32 mouse cellular contexts compared by ENCODE assay signal in the genomic region with DNA sequence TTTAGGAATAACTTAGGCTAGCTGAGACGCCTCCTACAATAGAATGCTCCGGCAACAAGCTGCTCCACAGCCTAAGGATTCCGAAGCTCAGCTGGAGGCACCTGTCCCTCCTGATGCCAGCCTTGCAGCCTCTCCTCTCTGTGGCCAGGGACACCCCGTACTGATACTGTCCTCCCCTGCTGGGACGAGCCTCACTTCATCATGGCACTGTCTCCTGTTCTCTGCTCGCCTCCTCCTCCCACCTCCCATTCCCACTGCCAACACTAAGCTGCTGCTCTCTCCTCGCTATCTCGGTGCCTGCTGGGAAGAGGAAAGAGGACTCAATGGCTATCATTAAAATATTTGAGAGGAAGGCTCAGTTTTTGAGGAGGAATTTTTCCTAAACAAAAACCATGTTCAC. TPM values are rescaled to one million over a fixed set of nuclear protein-coding genes. Genes with fewer than 3 reads are reported as not detected.
DNase-seq lines count a peak whose midpoint lies in the region; ATAC-seq and TF ChIP-seq lines count a peak whose summit lies in the region.
"Had no signal": no experiment of that assay in that cellular context is flagged by ENCODE, and none has a peak within 500 bp of the region (broad histone marks: within the 10 kb centered on the region; RNA-seq: fewer than 3 reads in every experiment).

No protein-coding gene starts in this region.

- intact Hi-C loops in heart, adult 2 months (cut with DNase I) = no loop called here
- intact Hi-C loops in heart, postnatal 14 days (cut with DNase I) = no loop called here
- intact Hi-C loops in heart, postnatal 36 days (cut with DNase I) = loop anchor here (2.0 kb wide), 1 partner anchor 31 kb away; the partner anchor contains the start of gene Strn
- intact Hi-C loops in left cerebral cortex, postnatal 14 days (cut with DNase I) = no loop called here

- no peaks in the 10 kb centered on the region for H3K79me2 ChIP-seq in heart, adult 2 months (replicated peaks; ENCODE audit: control insufficient read depth, insufficient read depth, low read length)

- no peak overlapping the region for H3K4me3 ChIP-seq in heart, adult 2 months
- H3K4me3 ChIP-seq in heart, embryonic 15.5 days = no peak overlapping the region
- no peak overlapping the region for H3K4me3 ChIP-seq in heart, postnatal 0 days (ENCODE audit: low read depth, low read length)
- H3K4me3 ChIP-seq: embryonic facial prominence, embryonic 12.5 days; gastrocnemius, adult 2 months; hindbrain, embryonic 13.5 days; limb, embryonic 10.5 days; limb, embryonic 15.5 days; liver, embryonic 13.5 days; midbrain, embryonic 13.5 days; stomach, embryonic 15.5 days had no signal

- WGBS in heart, adult 2 months = 53% methylated on average over 8 of the region's 8 CpGs
- WGBS in heart, embryonic 15.5 days = 53% methylated on average over 8 of the region's 8 CpGs
- 51% methylated on average over 8 of the region's 8 CpGs for WGBS in heart, postnatal 0 days

- TF ChIP-seq POLR2A in heart, adult 2 months (IDR thresholded peaks at IDR 0.05; ENCODE audit: insufficient read depth, low read depth, low read length) = peak; percentile 31; the same call in 1 of the 2 replicates

- peaks cover 3% of the 10 kb centered on the region for H3K4me1 ChIP-seq in heart, adult 2 months (ENCODE audit: control insufficient read depth, insufficient read depth, low read length)
- H3K4me1 ChIP-seq in heart, embryonic 15.5 days (replicated peaks) = peaks cover 47% of the 10 kb centered on the region
- H3K4me1 ChIP-seq in heart, postnatal 0 days (ENCODE audit: control insufficient read depth, insufficient read depth) = peaks cover 30% of the 10 kb centered on the region
- H3K4me1 ChIP-seq: embryonic facial prominence, embryonic 12.5 days; hindbrain, embryonic 13.5 days; limb, embryonic 10.5 days; limb, embryonic 15.5 days; liver, embryonic 13.5 days; midbrain, embryonic 13.5 days; stomach, embryonic 15.5 days had no signal

- no peak for TF ChIP-seq EP300 in heart, adult 2 months (IDR thresholded peaks at IDR 0.05; ENCODE audit: insufficient read depth, low read depth, low read length)
- no peak for TF ChIP-seq EP300 in heart, postnatal 0 days (IDR thresholded peaks at IDR 0.05; ENCODE audit: low read depth)

- no peaks in the 10 kb centered on the region for H3K27me3 ChIP-seq in heart, adult 2 months (ENCODE audit: control insufficient read depth, insufficient read depth, low read length)
- H3K27me3 ChIP-seq in heart, embryonic 15.5 days = no peaks in the 10 kb centered on the region
- H3K27me3 ChIP-seq in heart, postnatal 0 days (ENCODE audit: control insufficient read depth, insufficient read depth, low read length) = no peaks in the 10 kb centered on the region
- H3K27me3 ChIP-seq: embryonic facial prominence, embryonic 12.5 days; hindbrain, embryonic 13.5 days; limb, embryonic 15.5 days; liver, embryonic 13.5 days; midbrain, embryonic 13.5 days; Patski; stomach, embryonic 15.5 days had no signal

- peak overlapping the region; percentile 43 for H3K4me2 ChIP-seq in heart, embryonic 15.5 days
- H3K4me2 ChIP-seq in heart, postnatal 0 days (ENCODE audit: low read depth, low read length) = peak overlapping the region; percentile 12; the same call in 1 of the 2 replicates
- H3K4me2 ChIP-seq: embryonic facial prominence, embryonic 12.5 days; hindbrain, embryonic 13.5 days; limb, embryonic 15.5 days; liver, embryonic 13.5 days; midbrain, embryonic 13.5 days; stomach, embryonic 15.5 days had no signal

- no peak for ATAC-seq in heart, embryonic 15.5 days (replicated peaks; ENCODE audit: insufficient number of reproducible peaks, insufficient read depth, low FRiP score, low read depth)
- ATAC-seq in heart, postnatal 0 days (ENCODE audit: insufficient read depth, low read depth) = no peak
- ATAC-seq in megakaryocyte, adult 5-6 weeks (ENCODE audit: poor library complexity, severe bottlenecking) = no peak
- ATAC-seq: forebrain, embryonic 14.5 days; intestine, embryonic 16.5 days; lung, postnatal 0 days; midbrain, embryonic 13.5 days; Patski had no signal

- H3K9me3 ChIP-seq in heart, embryonic 15.5 days (replicated peaks) = no peaks in the 10 kb centered on the region
- H3K9me3 ChIP-seq in heart, postnatal 0 days (replicated peaks; ENCODE audit: control insufficient read depth, low read length) = no peaks in the 10 kb centered on the region
- H3K9me3 ChIP-seq: embryonic facial prominence, embryonic 12.5 days; hindbrain, embryonic 13.5 days; limb, embryonic 10.5 days; limb, embryonic 15.5 days; liver, embryonic 13.5 days; midbrain, embryonic 13.5 days; stomach, embryonic 15.5 days had no signal

- TF ChIP-seq CTCF in heart, adult 2 months (IDR thresholded peaks at IDR 0.05) = no peak
- no peak for TF ChIP-seq CTCF in heart, postnatal 0 days (IDR thresholded peaks at IDR 0.05; ENCODE audit: low read depth)

- H3K36me3 ChIP-seq in heart, adult 2 months (ENCODE audit: control insufficient read depth, insufficient read depth, low read length) = peaks cover 13% of the 10 kb centered on the region
- peaks cover 21% of the 10 kb centered on the region for H3K36me3 ChIP-seq in heart, embryonic 15.5 days
- H3K36me3 ChIP-seq in heart, postnatal 0 days (replicated peaks; ENCODE audit: control insufficient read depth, insufficient read depth, low read length) = peaks cover 19% of the 10 kb centered on the region

- peak overlapping the region; percentile 71 for H3K27ac ChIP-seq in heart, adult 2 months
- peak overlapping the region; percentile 77 for H3K27ac ChIP-seq in heart, embryonic 15.5 days
- peak overlapping the region; percentile 56 for H3K27ac ChIP-seq in heart, postnatal 0 days (ENCODE audit: low read depth)
- H3K27ac ChIP-seq: embryonic facial prominence, embryonic 12.5 days; gastrocnemius, adult 2 months; hindbrain, embryonic 13.5 days; limb, embryonic 10.5 days; limb, embryonic 15.5 days; liver, embryonic 13.5 days; midbrain, embryonic 13.5 days; stomach, embryonic 15.5 days had no signal

- 0 out of 2 replicates have a peak overlapping the region, but pooled peaks have one; percentile 2 for H3K9ac ChIP-seq in heart, adult 2 months (ENCODE audit: low read depth, low read length)
- H3K9ac ChIP-seq in heart, embryonic 15.5 days = no peak overlapping the region
- H3K9ac ChIP-seq in heart, postnatal 0 days (replicated peaks; ENCODE audit: low read depth, low read length) = 0 out of 2 replicates have a peak overlapping the region, but pooled peaks have one; percentile 29
- H3K9ac ChIP-seq: embryonic facial prominence, embryonic 12.5 days; hindbrain, embryonic 13.5 days; limb, embryonic 15.5 days; liver, embryonic 13.5 days; midbrain, embryonic 13.5 days; stomach, embryonic 15.5 days had no signal

- no peak for DNase-seq in heart, adult 2 months
- DNase-seq in heart, postnatal 14 days = no peak
- no peak for DNase-seq in heart, postnatal 36 days
- peak; percentile 32 to 42 for DNase-seq in left cerebral cortex, adult 18-20 months (ENCODE audit: low spot score in 2 of 2)
- DNase-seq in left cerebral cortex, postnatal 14 days (ENCODE audit: low spot score in 2 of 2) = no peak
- no peak for DNase-seq in heart, postnatal 0 days (ENCODE audit: low spot score)
- DNase-seq: adrenal gland, postnatal 14 days; cerebellum, adult 11-12 months; cerebellum, adult 9-11 months; embryo, embryonic 11 days; gastrocnemius, adult 2 months; gastrocnemius, postnatal 36 days; kidney, adult 8-10 months; kidney, postnatal 10 days; liver, embryonic 13.5 days; lung, adult 18-20 months; lung, postnatal 4 days; right cerebral cortex, postnatal 25 days; thymus, adult 18-20 months; thymus, postnatal 25 days had no signal

RNA-seq across cellular contexts. Expression of gene Strn, which starts 30.6 kb away (rescaled TPM):
- total RNA-seq in heart, adult 2 months (2021) = 10 to 100 TPM; 20.3 to 24.2 TPM
- polyA plus RNA-seq in heart, adult 2 months (2012; rRNA removed) = 6.1 and 11.8 TPM in 2 replicates
- total RNA-seq in heart, postnatal 14 days (2021) = 10 to 100 TPM; 30.1 to 32.2 TPM
- polyA plus RNA-seq in heart, embryonic 15.5 days (2015; fragmentation: Nextera tagmentation; extraction: Ambion mirVana) = 11.1 and 12.0 TPM in 2 replicates
- total RNA-seq in heart, postnatal 36 days (2021) = 10 to 100 TPM; 22.1 to 27.9 TPM
- 10 to 100 TPM; 58.8 to 68.7 TPM for total RNA-seq in left cerebral cortex, adult 18-20 months (2021)
- total RNA-seq in left cerebral cortex, postnatal 14 days (2021) = 10 to 100 TPM; 70.4 to 75.8 TPM
- total RNA-seq in heart, postnatal 0 days (2014; rRNA removed; ENCODE audit: low replicate concordance) = 29.1 and 44.3 TPM in 2 replicates
- 8.0 and 8.2 TPM in 2 replicates for polyA plus RNA-seq in heart, postnatal 0 days (2015; fragmentation: Nextera tagmentation; extraction: Ambion mirVana)
- total RNA-seq in megakaryocyte, adult 5-6 weeks (2015) = 26.5 and 33.7 TPM in 2 replicates
- total RNA-seq in megakaryocyte, adult 5-6 weeks (2017) = 45.5 and 58.7 TPM in 2 replicates

Comparison
In these comparisons a context has a peak if more than half of its experiments do, and no peak if none do; other contexts are left out.
1. DNase-seq: peak in left cerebral cortex, adult 18-20 months (2 of 2); none in heart, adult 2 months (0 of 2), heart, postnatal 14 days (0 of 2), heart, postnatal 36 days (0 of 2), left cerebral cortex, postnatal 14 days (0 of 2) and heart, postnatal 0 days (single experiment).
2. Peak in every context shown above with its lines, with median percentiles within 50 percentile points of each other: H3K27ac ChIP-seq.